Mouse (Mus musculus) thymus, postnatal 0 days (tissue): ENCODE data around the gene 1700030J22Rik. TPM values are rescaled to one million over a fixed set of nuclear protein-coding genes. Genes with fewer than 3 reads are reported as not detected.

Source experiments
- polyA plus RNA-seq: library from polyadenylated mRNA; unstranded; fragments of >200 nt; fragmentation: Nextera tagmentation; extraction: Ambion mirVana; gene quantifications from 2 replicates; pipeline ENCODE4 v1.2.1, GENCODE M21; 2015

The 1700030J22Rik gene
- polyA plus RNA-seq, 1 experiment from 2014 or later: 0.95 TPM

Other genes starting within 250 kb of the 1700030J22Rik start
- gene Cdyl2, start 246.0 kb downstream of the 1700030J22Rik start, polyA plus RNA-seq: 17.7 and 18.6 TPM in 2 replicates
- gene Cmc2, start 57.5 kb downstream of the 1700030J22Rik start, polyA plus RNA-seq: 132 and 136 TPM in 2 replicates
- 32.2 and 35.4 TPM in 2 replicates for gene Cenpn, start 57.2 kb downstream of the 1700030J22Rik start, polyA plus RNA-seq
- 12.5 and 13.1 TPM in 2 replicates for gene Atmin, start 35.6 kb downstream of the 1700030J22Rik start, polyA plus RNA-seq
- gene Gcsh, start 14.6 kb upstream of the 1700030J22Rik start, polyA plus RNA-seq: 80.0 and 83.9 TPM in 2 replicates
- gene Pkd1l2, start 103.5 kb upstream of the 1700030J22Rik start, polyA plus RNA-seq: 0.12 and 0.13 TPM in 2 replicates
- gene Bco1, start 116.9 kb upstream of the 1700030J22Rik start, polyA plus RNA-seq: 0.09 TPM in 1 of 2 replicates, not detected in the other
- gene Gan, start 179.2 kb upstream of the 1700030J22Rik start, polyA plus RNA-seq: 1.5 and 2.3 TPM in 2 replicates